Comparison of ENCODE assay signal across 22 mouse cellular contexts in genomic region chr6:32373931-32374361, GRCm38 (mm10).
A peak's percentile ranks its signal among the peaks of the same experiment; 100 is the strongest.
DNase-seq lines count a peak whose midpoint lies in the region; ATAC-seq lines count a peak whose summit lies in the region.
"Had no signal": no experiment of that assay in that cellular context is flagged by ENCODE, and none has a peak within 500 bp of the region (broad histone marks: within the 10 kb centered on the region; RNA-seq: fewer than 3 reads in every experiment).

No protein-coding gene starts in this region.

- WGBS in neural tube, embryonic 12.5 days: 55% methylated on average over 8 of the region's 8 CpGs
- 46% methylated on average over 8 of the region's 8 CpGs for WGBS in forebrain, embryonic 14.5 days

- no peak overlapping the region for H3K4me2 ChIP-seq in neural tube, embryonic 12.5 days (replicated peaks)
- no peak overlapping the region for H3K4me2 ChIP-seq in forebrain, embryonic 14.5 days (ENCODE audit: low read length)
- H3K4me2 ChIP-seq: heart, embryonic 12.5 days; lung, embryonic 15.5 days had no signal

- no peak overlapping the region for H3K4me3 ChIP-seq in neural tube, embryonic 12.5 days
- no peak overlapping the region for H3K4me3 ChIP-seq in forebrain, embryonic 14.5 days (ENCODE audit: low read depth, low read length)
- H3K4me3 ChIP-seq: gastrocnemius, adult 2 months; heart, embryonic 12.5 days; lung, embryonic 15.5 days; midbrain, embryonic 10.5 days had no signal

- no peak overlapping the region for H3K9ac ChIP-seq in neural tube, embryonic 12.5 days
- no peak overlapping the region for H3K9ac ChIP-seq in forebrain, embryonic 14.5 days (ENCODE audit: low read length)
- H3K9ac ChIP-seq: heart, embryonic 12.5 days; liver, embryonic 14.5 days; lung, embryonic 15.5 days had no signal

- peaks cover 11% of the 10 kb centered on the region for H3K4me1 ChIP-seq in neural tube, embryonic 12.5 days
- peaks cover 12% of the 10 kb centered on the region for H3K4me1 ChIP-seq in forebrain, embryonic 14.5 days (ENCODE audit: control insufficient read depth, insufficient read depth, low read length)

- ATAC-seq in neural tube, embryonic 12.5 days (ENCODE audit: low FRiP score, low read depth): peak; percentile 56; the same call in 1 of the 2 replicates
- ATAC-seq in forebrain, embryonic 14.5 days: peak; percentile 93
- no peak for ATAC-seq in megakaryocyte-erythroid progenitor cell, adult 5-6 weeks (replicated peaks; ENCODE audit: low FRiP score, low TSS enrichment, poor library complexity, severe bottlenecking)
- ATAC-seq: hindbrain, postnatal 0 days; intestine, postnatal 0 days had no signal

- H3K9me3 ChIP-seq in neural tube, embryonic 12.5 days: no peaks in the 10 kb centered on the region
- H3K9me3 ChIP-seq in forebrain, embryonic 14.5 days (replicated peaks; ENCODE audit: control insufficient read depth, low read length): no peaks in the 10 kb centered on the region
- H3K9me3 ChIP-seq: heart, embryonic 12.5 days; lung, embryonic 15.5 days; midbrain, embryonic 10.5 days had no signal

- H3K36me3 ChIP-seq in neural tube, embryonic 12.5 days: no peaks in the 10 kb centered on the region
- no peaks in the 10 kb centered on the region for H3K36me3 ChIP-seq in forebrain, embryonic 14.5 days (ENCODE audit: control insufficient read depth, insufficient read depth, low read length)
- H3K36me3 ChIP-seq: lung, embryonic 15.5 days; midbrain, embryonic 10.5 days had no signal

- H3K27ac ChIP-seq in neural tube, embryonic 12.5 days: no peak overlapping the region
- peak overlapping the region; percentile 66 for H3K27ac ChIP-seq in forebrain, embryonic 14.5 days (ENCODE audit: low read depth, low read length)
- H3K27ac ChIP-seq: gastrocnemius, adult 2 months; hindbrain, postnatal 0 days; liver, embryonic 14.5 days; lung, embryonic 15.5 days; midbrain, embryonic 10.5 days had no signal

- H3K27me3 ChIP-seq in neural tube, embryonic 12.5 days (replicated peaks): no peaks in the 10 kb centered on the region
- H3K27me3 ChIP-seq in forebrain, embryonic 14.5 days (replicated peaks; ENCODE audit: control insufficient read depth, insufficient read depth, low read length): no peaks in the 10 kb centered on the region
- H3K27me3 ChIP-seq: heart, embryonic 12.5 days; lung, embryonic 15.5 days had no signal

- DNase-seq in heart, adult 11 months: peak; percentile 87
- DNase-seq in heart, adult 9 months (ENCODE audit: low spot score in 2 of 2): no peak
- DNase-seq in neural tube, embryonic 10.5 days (ENCODE audit: extremely low spot score, low spot score): no peak
- DNase-seq in forebrain, embryonic 14.5 days (ENCODE audit: low spot score): peak; percentile 91
- DNase-seq in layer of hippocampus, postnatal 14 days (ENCODE audit: low spot score in 2 of 2): peak; percentile 62 to 84
- no peak for DNase-seq in T-cell, adult 2 months (ENCODE audit: low spot score)
- DNase-seq: adrenal gland, adult 8-10 months; B cell, adult 2 months; cerebellum, adult 11 months; cerebellum, postnatal 25 days; embryo, embryonic 11 days; gastrocnemius, adult 2 months; lung, postnatal 4 days; thymus, postnatal 36 days had no signal

Comparison
In these comparisons a context has a peak if more than half of its experiments do, and no peak if none do; other contexts are left out.
1. DNase-seq: peak in heart, adult 11 months (single experiment), forebrain, embryonic 14.5 days (single experiment) and layer of hippocampus, postnatal 14 days (2 of 2); none in heart, adult 9 months (0 of 2), neural tube, embryonic 10.5 days (single experiment) and T-cell, adult 2 months (single experiment).